Mouse (Mus musculus) kidney, embryonic 16.5 days (tissue): ENCODE measurements around the gene Prtn3. TPM values are rescaled to one million over a fixed set of nuclear protein-coding genes. Genes with fewer than 3 reads are reported as not detected.

Experiments
- ATAC-seq: fragments of 200-750 bp; cut with Nextera tagmentation; 2 replicates; pipeline ENCODE4 v1.8.0; 2017; ENCODE audit warnings: moderate TSS enrichment; ENCODE audit not compliant: low FRiP score, low TSS enrichment
- H3K27ac ChIP-seq: fragments of 300-500 bp; sonication (generic); 2 replicates; pipeline ENCODE4 v1.5.1; 2014; ENCODE audit warnings: low read length
- H3K27me3 ChIP-seq: fragments of 300-500 bp; sonication (generic); 2 replicates; pipeline ENCODE4 v1.6.1; 2014; ENCODE audit warnings: low read length, control low read depth, mixed read lengths; ENCODE audit not compliant: insufficient read depth
- H3K36me3 ChIP-seq: fragments of 300-500 bp; sonication (generic); 2 replicates; pipeline ENCODE4 v1.6.1; 2014; ENCODE audit warnings: low read length, control low read depth, mixed read lengths; ENCODE audit not compliant: insufficient read depth
- H3K4me1 ChIP-seq: fragments of 300-500 bp; sonication (generic); 2 replicates; pipeline ENCODE4 v1.6.1; 2014; ENCODE audit warnings: low read length, control low read depth, mixed read lengths; ENCODE audit not compliant: insufficient read depth
- H3K4me2 ChIP-seq: fragments of 300-500 bp; sonication (generic); replicated peaks from 2 replicates; pipeline ENCODE4 v1.6.1; 2014; ENCODE audit warnings: low read depth, low read length
- H3K4me3 ChIP-seq: fragments of 300-500 bp; sonication (generic); 2 replicates; pipeline ENCODE4 v1.5.1; 2014; ENCODE audit warnings: mild to moderate bottlenecking, low read length
- H3K9ac ChIP-seq: fragments of 300-500 bp; sonication (generic); replicated peaks from 2 replicates; pipeline ENCODE4 v1.6.1; 2014; ENCODE audit warnings: low read length
- H3K9me3 ChIP-seq: fragments of 300-500 bp; sonication (generic); 2 replicates; pipeline ENCODE4 v1.6.1; 2016; ENCODE audit warnings: low read length, control low read depth
- WGBS: fragments of 180-500 bp; shearing (Covaris S2); extraction: QIAGEN DNeasy Blood & Tissue Kit; methylation state at CpG from one replicate; pipeline ENCODE4 v1.1.7; 2014; 5-methylcytosine and 5-hydroxymethylcytosine counted together
- polyA plus RNA-seq: library from polyadenylated mRNA; unstranded; fragments of >200 nt; fragmentation: Nextera tagmentation; extraction: Ambion mirVana; gene quantifications from 2 replicates; pipeline ENCODE4 v1.2.1, GENCODE M21; 2015

The Prtn3 gene
- polyA plus RNA-seq, 1 experiment from 2014 or later: 7.9 TPM

- no peak overlapping the region for H3K4me3 ChIP-seq
- peaks cover 20% of the 10 kb centered on the region for H3K27me3 ChIP-seq
- ATAC-seq: no peak
- peak overlapping the region; percentile 2; the same call in 1 of the 2 replicates for H3K27ac ChIP-seq
- no peaks in the 10 kb centered on the region for H3K9me3 ChIP-seq
- H3K4me1 ChIP-seq: peaks cover 31% of the 10 kb centered on the region
- H3K9ac ChIP-seq: peak overlapping the region; percentile 47
- WGBS: 72% methylated on average over 11 of the region's 11 CpGs
- peaks cover 21% of the 10 kb centered on the region for H3K36me3 ChIP-seq
- H3K4me2 ChIP-seq: no peak overlapping the region
Observed at GRCm38 (mm10) chr10:79914131-79914947, 40.1 kb downstream of the Prtn3 start.

- WGBS: 66% methylated on average over 7 of the region's 7 CpGs
- no peak overlapping the region; the same call in 1 of the 2 replicates for H3K4me3 ChIP-seq
- H3K4me1 ChIP-seq: peaks cover 37% of the 10 kb centered on the region
- H3K9ac ChIP-seq: peak overlapping the region; percentile 47
- peaks cover 28% of the 10 kb centered on the region for H3K27me3 ChIP-seq
- H3K9me3 ChIP-seq: no peaks in the 10 kb centered on the region
- H3K4me2 ChIP-seq: peak overlapping the region; percentile 96; the same call in 1 of the 2 replicates
- H3K27ac ChIP-seq: peak overlapping the region; percentile 2; the same call in 1 of the 2 replicates
- no peak for ATAC-seq
- H3K36me3 ChIP-seq: peaks cover 21% of the 10 kb centered on the region
Observed at GRCm38 (mm10) chr10:79914948-79915596, 40.8 kb downstream of the Prtn3 start.

GRCm38 (mm10) chr10:79916081-79916480, 41.8 kb downstream of the Prtn3 start:
- Histone ChIP-seq H3K36me3 (peaks cover 15% of the 10 kb centered on the region), H3K9me3 (no peaks in the 10 kb centered on the region), H3K27ac (peak overlapping the region; percentile 40), H3K9ac (peak overlapping the region; percentile 97), H3K4me1 (peaks cover 47% of the 10 kb centered on the region), H3K4me2 (peak overlapping the region; percentile 96), H3K4me3 (peak overlapping the region; percentile 83), H3K27me3 (peaks cover 38% of the 10 kb centered on the region)
- 3% methylated on average over 8 of the region's 8 CpGs for WGBS
- ATAC-seq: no peak

- peaks cover 54% of the 10 kb centered on the region for H3K4me1 ChIP-seq
- H3K27ac ChIP-seq: peak within 1 kb of the TSS; percentile 82
- peak within 1 kb of the TSS; percentile 97 for H3K9ac ChIP-seq
- peaks cover 47% of the 10 kb centered on the region for H3K27me3 ChIP-seq
- peak within 1 kb of the TSS; percentile 96 for H3K4me2 ChIP-seq
- H3K4me3 ChIP-seq: peak within 1 kb of the TSS; percentile 83
- H3K9me3 ChIP-seq: no peaks in the 10 kb centered on the region
- 2% methylated on average over 42 of the region's 42 CpGs for WGBS
- ATAC-seq: peak; percentile 81
- H3K36me3 ChIP-seq: peaks cover 8% of the 10 kb centered on the region; the same call in 1 of the 2 replicates
Observed at GRCm38 (mm10) chr10:79916808-79917531, 42.7 kb downstream of the Prtn3 start, which contains the start of gene Kiss1r. TSS of gene Kiss1r (plus strand) at chr10:79916971.

- Histone ChIP-seq H3K4me3 (peak overlapping the region; percentile 83; the same call in 1 of the 2 replicates), H3K9ac (peak overlapping the region; percentile 97; the same call in 1 of the 2 replicates), H3K27me3 (peaks cover 53% of the 10 kb centered on the region), H3K27ac (no peak overlapping the region), H3K4me1 (peaks cover 54% of the 10 kb centered on the region), H3K36me3 (peaks cover 6% of the 10 kb centered on the region; the same call in 1 of the 2 replicates), H3K9me3 (no peaks in the 10 kb centered on the region), H3K4me2 (peak overlapping the region; percentile 96; the same call in 1 of the 2 replicates)
- 64% methylated on average over 5 of the region's 5 CpGs for WGBS
- ATAC-seq: no peak
Observed at GRCm38 (mm10) chr10:79917532-79918100, 43.3 kb downstream of the Prtn3 start.

GRCm38 (mm10) chr10:79918231-79919078, 44.2 kb downstream of the Prtn3 start:
- H3K27me3 ChIP-seq: peaks cover 62% of the 10 kb centered on the region
- H3K27ac ChIP-seq: no peak overlapping the region
- H3K9ac ChIP-seq: peak overlapping the region; percentile 45; the same call in 1 of the 2 replicates
- no peak for ATAC-seq
- 6% methylated on average over 34 of the region's 35 CpGs for WGBS
- H3K4me2 ChIP-seq: peak overlapping the region; percentile 41
- H3K4me3 ChIP-seq: peak overlapping the region; percentile 22
- peaks cover 54% of the 10 kb centered on the region for H3K4me1 ChIP-seq
- H3K36me3 ChIP-seq: peaks cover under 1% of the 10 kb centered on the region; the same call in 1 of the 2 replicates
- H3K9me3 ChIP-seq: no peaks in the 10 kb centered on the region

GRCm38 (mm10) chr10:79919251-79919849, 45.1 kb downstream of the Prtn3 start:
- Histone ChIP-seq H3K27ac (no peak overlapping the region), H3K9ac (peak overlapping the region; percentile 43), H3K27me3 (peaks cover 62% of the 10 kb centered on the region), H3K4me1 (peaks cover 52% of the 10 kb centered on the region), H3K4me3 (peak overlapping the region; percentile 22), H3K9me3 (no peaks in the 10 kb centered on the region), H3K36me3 (no peaks in the 10 kb centered on the region), H3K4me2 (peak overlapping the region; percentile 41)
- 8% methylated on average over 21 of the region's 21 CpGs for WGBS
- no peak for ATAC-seq

GRCm38 (mm10) chr10:79920056-79920890, 46.0 kb downstream of the Prtn3 start:
- ATAC-seq: no peak
- peaks cover 62% of the 10 kb centered on the region for H3K27me3 ChIP-seq
- H3K27ac ChIP-seq: no peak overlapping the region
- peak overlapping the region; percentile 39 for H3K4me3 ChIP-seq
- peak overlapping the region; percentile 50 for H3K4me2 ChIP-seq
- H3K4me1 ChIP-seq: peaks cover 47% of the 10 kb centered on the region
- no peaks in the 10 kb centered on the region for H3K9me3 ChIP-seq
- 19% methylated on average over 26 of the region's 26 CpGs for WGBS
- H3K36me3 ChIP-seq: no peaks in the 10 kb centered on the region
- no peak overlapping the region; the same call in 1 of the 2 replicates for H3K9ac ChIP-seq
